Mouse (Mus musculus) midbrain, embryonic 15.5 days (tissue): Measurements from ENCODE around the gene Hoxb7. TPM values are rescaled to one million over a fixed set of nuclear protein-coding genes. Genes with fewer than 3 reads are reported as not detected.

Experiments used
- ATAC-seq: fragments of 200-750 bp; cut with Nextera tagmentation; replicated peaks from 2 replicates; pipeline ENCODE4 v1.8.0; 2017; ENCODE audit warnings: moderate TSS enrichment
- H3K27ac ChIP-seq: fragments of 300-500 bp; sonication (generic); 2 replicates; pipeline ENCODE4 v1.5.1; 2015; ENCODE audit warnings: mild to moderate bottlenecking, inconsistent platforms
- H3K27me3 ChIP-seq: fragments of 300-500 bp; sonication (generic); replicated peaks from 2 replicates; pipeline ENCODE4 v1.6.1; 2015; ENCODE audit warnings: inconsistent platforms
- H3K36me3 ChIP-seq: fragments of 300-500 bp; sonication (generic); replicated peaks from 2 replicates; pipeline ENCODE4 v1.6.1; 2015; ENCODE audit warnings: inconsistent platforms
- H3K4me1 ChIP-seq: fragments of 300-500 bp; sonication (generic); 2 replicates; pipeline ENCODE4 v1.6.1; 2015; ENCODE audit warnings: inconsistent platforms
- H3K4me2 ChIP-seq: fragments of 300-500 bp; sonication (generic); 2 replicates; pipeline ENCODE4 v1.6.1; 2015; ENCODE audit warnings: inconsistent platforms, mild to moderate bottlenecking, moderate library complexity
- H3K4me3 ChIP-seq: fragments of 300-500 bp; sonication (generic); 2 replicates; pipeline ENCODE4 v1.5.1; 2015; ENCODE audit warnings: mild to moderate bottlenecking, inconsistent platforms
- H3K9ac ChIP-seq: fragments of 300-500 bp; sonication (generic); 2 replicates; pipeline ENCODE4 v1.6.1; 2015; ENCODE audit warnings: mild to moderate bottlenecking, inconsistent platforms
- H3K9me3 ChIP-seq: fragments of 300-500 bp; sonication (generic); 2 replicates; pipeline ENCODE4 v1.6.1; 2016; ENCODE audit warnings: inconsistent platforms
- WGBS: fragments of 180-500 bp; shearing (Covaris S2); methylation state at CpG from one replicate; pipeline ENCODE4 v1.1.7; 2015; ENCODE audit warnings: mixed read lengths; 5-methylcytosine and 5-hydroxymethylcytosine counted together
- polyA plus RNA-seq: library from polyadenylated mRNA; unstranded; fragments of >200 nt; fragmentation: Nextera tagmentation; extraction: Ambion mirVana; gene quantifications from 2 replicates; pipeline ENCODE4 v1.2.1, GENCODE M21; 2015

Hoxb7 gene
- polyA plus RNA-seq, 1 experiment from 2014 or later, result not detected

DNA sequence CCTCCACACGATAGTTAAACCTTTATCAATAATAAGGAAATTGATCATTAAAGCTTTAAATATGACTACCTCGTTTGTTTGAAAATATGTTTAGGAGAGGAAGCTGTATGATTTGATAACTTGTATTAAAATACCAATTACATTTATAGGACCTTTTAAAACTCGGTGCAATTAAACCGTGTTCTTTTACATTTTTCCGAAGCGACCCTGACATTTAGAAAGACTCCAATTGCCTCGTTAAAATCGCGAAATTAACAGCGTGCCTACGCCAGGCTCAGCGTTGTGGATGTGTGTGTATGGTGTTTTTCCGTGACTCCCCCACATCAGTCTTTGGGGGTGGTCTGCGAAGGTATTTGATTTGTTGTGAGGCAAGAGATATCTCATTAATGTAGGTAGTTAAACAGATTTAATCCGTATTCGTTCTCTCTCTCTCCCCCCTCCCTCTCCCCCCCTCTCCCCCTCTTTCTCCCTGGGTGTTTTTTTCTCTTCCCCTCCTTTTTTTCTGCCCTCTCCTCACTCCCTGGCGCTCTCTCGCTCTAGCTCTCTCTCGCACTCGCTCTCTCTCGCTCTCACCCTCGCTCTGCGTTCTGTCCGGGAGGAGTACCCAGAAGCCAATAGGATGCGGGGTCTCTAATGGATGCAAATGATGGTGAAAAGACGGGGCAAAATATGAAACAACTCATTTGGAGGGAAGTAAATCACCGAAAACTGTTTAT, 4.4 kb upstream of the Hoxb7 start, which contains the start of gene Hoxb8:
TSS of gene Hoxb8 (plus strand) at position 51 of the 716 bp plus-strand sequence.
- Histone ChIP-seq H3K4me2 (no peak within 1 kb of the TSS), H3K27ac (no peak within 1 kb of the TSS), H3K4me3 (no peak within 1 kb of the TSS), H3K4me1 (peaks cover 6% of the 10 kb centered on the region; the same call in 1 of the 2 replicates), H3K27me3 (peaks cover 94% of the 10 kb centered on the region), H3K9me3 (no peaks in the 10 kb centered on the region), H3K9ac (no peak within 1 kb of the TSS), H3K36me3 (no peaks in the 10 kb centered on the region)
- WGBS, result 2% methylated on average over 27 of the region's 27 CpGs
- ATAC-seq, result no peak

DNA sequence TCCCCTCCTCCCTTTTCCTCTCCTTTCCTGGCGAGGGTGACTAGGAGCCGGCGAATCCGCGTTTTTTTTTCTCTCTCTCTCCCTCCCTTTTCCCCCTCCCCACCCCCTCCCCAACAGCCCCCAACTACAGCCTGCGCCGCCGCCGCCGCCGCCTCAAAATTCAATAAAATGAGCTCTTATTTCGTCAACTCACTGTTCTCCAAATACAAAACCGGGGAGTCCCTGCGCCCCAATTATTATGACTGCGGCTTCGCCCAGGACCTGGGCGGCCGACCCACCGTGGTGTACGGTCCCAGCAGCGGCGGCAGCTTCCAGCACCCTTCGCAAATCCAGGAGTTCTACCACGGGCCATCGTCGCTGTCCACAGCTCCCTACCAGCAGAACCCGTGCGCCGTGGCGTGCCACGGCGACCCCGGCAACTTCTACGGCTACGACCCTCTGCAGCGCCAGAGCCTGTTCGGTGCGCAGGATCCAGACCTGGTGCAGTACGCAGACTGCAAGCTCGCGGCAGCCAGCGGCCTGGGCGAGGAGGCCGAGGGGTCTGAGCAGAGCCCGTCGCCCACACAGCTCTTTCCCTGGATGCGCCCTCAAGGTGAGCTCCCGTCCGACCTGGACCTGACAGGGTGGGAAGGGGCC, 3.5 kb upstream of the Hoxb7 start:
- no peak overlapping the region for H3K9ac ChIP-seq
- under 1% methylated on average over 46 of the region's 49 CpGs for WGBS
- peaks cover 94% of the 10 kb centered on the region for H3K27me3 ChIP-seq
- no peak overlapping the region for H3K27ac ChIP-seq
- no peaks in the 10 kb centered on the region for H3K36me3 ChIP-seq
- H3K4me2 ChIP-seq, result no peak overlapping the region
- ATAC-seq, result no peak
- peaks cover 6% of the 10 kb centered on the region; the same call in 1 of the 2 replicates for H3K4me1 ChIP-seq
- H3K9me3 ChIP-seq, result no peaks in the 10 kb centered on the region
- H3K4me3 ChIP-seq, result no peak overlapping the region

DNA sequence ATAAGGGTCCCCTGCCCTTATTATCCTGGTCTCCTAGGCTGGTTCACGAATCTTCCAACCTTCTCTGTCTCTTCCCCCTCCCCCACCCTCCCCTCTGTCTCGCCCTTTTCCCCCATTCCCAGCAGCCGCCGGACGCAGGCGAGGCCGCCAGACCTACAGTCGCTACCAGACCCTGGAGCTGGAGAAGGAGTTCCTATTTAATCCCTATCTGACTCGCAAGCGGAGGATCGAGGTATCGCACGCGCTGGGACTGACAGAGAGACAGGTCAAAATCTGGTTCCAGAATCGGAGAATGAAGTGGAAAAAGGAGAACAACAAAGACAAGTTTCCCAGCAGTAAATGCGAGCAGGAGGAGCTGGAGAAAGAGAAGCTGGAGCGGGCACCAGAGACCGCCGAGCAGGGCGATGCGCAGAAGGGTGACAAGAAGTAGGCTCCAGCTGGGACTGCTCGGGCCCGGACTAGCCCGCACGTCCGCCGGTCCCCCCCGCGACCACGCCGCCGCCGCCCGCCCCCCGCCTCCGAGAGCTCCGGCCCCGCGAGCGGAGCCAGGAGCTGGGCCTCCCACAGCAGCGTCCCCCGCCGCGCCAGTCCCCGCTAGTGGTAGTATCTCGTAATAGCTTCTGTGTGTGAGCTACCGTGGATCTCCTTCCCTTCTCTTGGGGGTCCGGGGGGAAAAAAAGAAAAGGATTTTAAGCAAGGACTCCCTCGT, 2.2 kb upstream of the Hoxb7 start:
- Histone ChIP-seq H3K27ac (no peak overlapping the region), H3K36me3 (no peaks in the 10 kb centered on the region), H3K4me1 (peaks cover 6% of the 10 kb centered on the region; the same call in 1 of the 2 replicates), H3K4me2 (peak overlapping the region; percentile 42), H3K9me3 (no peaks in the 10 kb centered on the region), H3K4me3 (0 out of 2 replicates have a peak overlapping the region, but pooled peaks have one; percentile 14), H3K27me3 (peaks cover 93% of the 10 kb centered on the region), H3K9ac (no peak overlapping the region)
- no peak for ATAC-seq
- WGBS, result under 1% methylated on average over 49 of the region's 49 CpGs

DNA sequence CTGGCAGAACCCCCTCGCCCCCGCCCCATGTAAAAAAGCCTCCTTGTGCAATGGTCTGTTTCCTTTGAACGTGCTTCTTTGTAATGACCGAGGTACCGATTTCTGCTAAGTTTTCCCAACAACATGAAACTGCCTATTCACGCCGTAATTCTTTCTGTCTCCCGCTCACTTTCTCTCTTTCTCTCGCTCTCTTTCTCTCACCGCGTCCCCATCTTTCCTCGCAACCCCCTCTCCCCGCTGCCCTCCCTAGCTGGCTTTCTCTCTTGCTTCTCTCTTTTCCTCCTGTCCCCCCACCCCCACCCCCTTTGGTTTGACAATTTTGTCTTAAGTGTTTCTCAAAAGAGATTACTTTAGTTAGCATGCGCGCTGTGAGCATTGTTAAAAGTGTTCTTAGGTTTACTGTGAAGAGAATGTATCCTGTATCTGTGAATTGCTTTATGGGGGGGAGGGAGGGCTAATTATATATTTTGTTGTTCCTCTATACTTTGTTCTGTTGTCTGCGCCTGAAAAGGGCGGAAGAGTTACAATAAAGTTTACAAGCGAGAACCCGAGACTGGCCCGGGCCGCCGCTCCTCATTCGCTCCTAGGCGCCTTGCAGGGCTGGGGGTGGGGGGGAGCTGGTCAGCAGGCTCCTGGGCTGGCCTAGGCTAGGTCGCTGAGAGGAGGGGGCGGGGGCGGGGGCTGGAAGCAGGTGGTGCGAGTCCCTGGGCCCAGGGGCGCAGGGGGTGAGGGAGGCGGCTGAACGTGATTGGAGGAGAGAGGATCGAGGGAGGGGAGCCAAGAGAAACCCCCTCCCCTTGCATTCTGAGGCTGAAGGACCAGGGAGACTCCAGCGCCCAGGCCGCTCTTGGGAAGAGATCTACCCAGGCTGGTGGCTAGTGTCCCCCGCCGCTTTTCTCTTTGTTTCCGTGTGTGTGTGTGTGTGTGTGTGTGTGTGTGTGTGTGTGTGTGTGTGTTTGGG, 1.4 kb upstream of the Hoxb7 start:
- Histone ChIP-seq H3K36me3 (no peaks in the 10 kb centered on the region), H3K4me2 (peak overlapping the region; percentile 42; the same call in 1 of the 2 replicates), H3K4me1 (peaks cover 6% of the 10 kb centered on the region; the same call in 1 of the 2 replicates), H3K9ac (no peak overlapping the region), H3K9me3 (no peaks in the 10 kb centered on the region), H3K27me3 (peaks cover 93% of the 10 kb centered on the region), H3K27ac (no peak overlapping the region), H3K4me3 (no peak overlapping the region)
- ATAC-seq, result no peak
- under 1% methylated on average over 36 of the region's 37 CpGs for WGBS

DNA sequence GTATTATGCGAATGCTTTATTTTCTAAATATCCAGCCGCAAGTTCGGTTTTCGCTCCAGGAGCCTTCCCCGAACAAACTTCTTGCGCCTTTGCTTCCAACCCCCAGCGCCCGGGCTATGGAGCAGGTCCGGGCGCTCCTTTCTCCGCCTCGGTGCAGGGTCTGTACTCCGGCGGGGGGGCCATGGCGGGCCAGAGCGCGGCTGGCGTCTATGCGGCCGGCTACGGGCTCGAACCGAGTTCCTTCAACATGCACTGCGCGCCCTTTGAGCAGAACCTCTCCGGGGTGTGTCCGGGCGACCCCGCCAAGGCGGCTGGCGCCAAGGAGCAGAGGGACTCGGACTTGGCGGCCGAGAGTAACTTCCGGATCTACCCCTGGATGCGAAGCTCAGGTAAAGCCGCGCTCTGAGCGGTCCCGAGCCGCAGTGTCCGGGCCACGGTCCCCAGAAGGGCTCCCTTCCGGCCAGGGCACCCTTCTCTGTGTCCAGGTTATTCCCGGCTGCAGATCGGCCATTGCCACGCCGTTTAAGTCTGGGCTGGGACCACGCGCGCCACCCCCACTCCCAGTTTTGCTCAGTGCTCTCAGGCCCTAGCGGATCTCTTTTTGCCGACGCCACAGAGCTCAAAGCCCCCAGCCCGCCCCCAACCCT, 439 bp downstream of the Hoxb7 start:
- WGBS, result under 1% methylated on average over 55 of the region's 55 CpGs
- Histone ChIP-seq H3K4me2 (no peak overlapping the region), H3K9ac (no peak overlapping the region), H3K4me3 (no peak overlapping the region), H3K9me3 (no peaks in the 10 kb centered on the region), H3K36me3 (no peaks in the 10 kb centered on the region), H3K27ac (no peak overlapping the region), H3K4me1 (peaks cover 6% of the 10 kb centered on the region; the same call in 1 of the 2 replicates), H3K27me3 (peaks cover 93% of the 10 kb centered on the region)
- no peak for ATAC-seq

DNA sequence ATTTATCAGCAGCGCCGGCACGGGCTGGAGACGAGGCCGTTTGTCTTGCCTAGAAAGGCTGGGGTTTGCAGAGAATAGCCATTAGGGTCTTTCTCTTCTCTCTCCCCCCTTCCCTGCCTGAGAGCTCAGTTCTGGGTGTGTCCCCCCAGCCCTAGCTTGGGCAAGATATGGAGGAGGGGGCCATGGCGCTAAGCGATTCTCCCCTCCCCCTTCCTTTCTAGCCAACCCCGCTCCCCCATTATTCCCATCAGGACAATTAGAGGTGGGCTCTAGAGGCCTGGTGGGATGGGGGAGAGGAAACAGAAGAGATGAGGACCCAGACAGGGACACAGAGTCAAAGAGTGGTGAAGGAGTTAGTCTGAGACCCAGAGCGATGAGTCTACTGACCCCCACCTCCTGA, 988 bp downstream of the Hoxb7 start:
- H3K27ac ChIP-seq, result no peak overlapping the region

DNA sequence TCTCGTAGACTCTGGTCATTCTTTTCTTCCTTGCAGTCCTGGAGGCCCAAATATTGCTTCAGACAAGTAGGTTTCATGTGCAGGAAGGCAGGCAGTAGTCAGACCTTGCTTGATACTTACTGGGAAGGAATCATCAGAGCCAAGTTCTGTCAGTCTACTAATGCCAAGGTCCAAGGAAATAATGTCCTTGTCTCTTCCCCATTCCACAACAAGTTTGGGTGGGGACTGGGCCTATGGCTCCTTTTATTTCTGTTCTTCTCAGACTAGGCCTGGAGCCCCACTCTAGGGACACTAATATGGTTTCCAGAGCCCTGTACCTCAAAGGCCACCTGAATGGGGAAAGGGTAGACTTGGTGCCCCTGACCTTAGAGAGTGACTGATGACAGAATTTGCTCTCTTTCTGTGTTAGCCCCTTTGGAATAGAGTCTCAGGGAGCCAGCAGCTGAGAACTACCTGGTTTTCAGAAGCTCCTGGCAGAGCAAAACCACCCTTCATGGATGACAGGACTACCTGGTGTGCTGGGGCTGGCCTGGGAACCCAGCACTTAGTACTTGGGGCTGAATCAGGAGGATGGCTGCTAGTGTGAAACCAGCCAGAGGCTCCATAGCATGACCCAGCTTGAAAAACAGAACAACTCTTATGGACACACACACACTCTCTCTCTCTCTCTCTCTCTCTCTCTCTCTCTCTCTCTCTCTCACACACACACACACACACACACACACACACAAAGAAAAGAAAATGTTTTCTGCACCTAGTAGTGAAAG, 2.2 kb downstream of the Hoxb7 start:
- Histone ChIP-seq H3K4me2 (no peak overlapping the region), H3K9ac (no peak overlapping the region), H3K27me3 (peaks cover 95% of the 10 kb centered on the region), H3K9me3 (no peaks in the 10 kb centered on the region), H3K36me3 (no peaks in the 10 kb centered on the region), H3K27ac (no peak overlapping the region), H3K4me1 (peaks cover 6% of the 10 kb centered on the region; the same call in 1 of the 2 replicates), H3K4me3 (no peak overlapping the region)
- 11% methylated on average over 1 of the region's 1 CpGs for WGBS
- ATAC-seq, result no peak

More for the DNA sequence above, 988 bp downstream of the Hoxb7 start:
- no peaks in the 10 kb centered on the region for H3K9me3 ChIP-seq
- no peak overlapping the region for H3K4me3 ChIP-seq
- H3K27me3 ChIP-seq, result peaks cover 93% of the 10 kb centered on the region
- no peak overlapping the region for H3K9ac ChIP-seq
- peaks cover 6% of the 10 kb centered on the region; the same call in 1 of the 2 replicates for H3K4me1 ChIP-seq
- no peak overlapping the region for H3K4me2 ChIP-seq
- no peaks in the 10 kb centered on the region for H3K36me3 ChIP-seq
- ATAC-seq, result no peak
- WGBS, result 3% methylated on average over 9 of the region's 9 CpGs

DNA sequence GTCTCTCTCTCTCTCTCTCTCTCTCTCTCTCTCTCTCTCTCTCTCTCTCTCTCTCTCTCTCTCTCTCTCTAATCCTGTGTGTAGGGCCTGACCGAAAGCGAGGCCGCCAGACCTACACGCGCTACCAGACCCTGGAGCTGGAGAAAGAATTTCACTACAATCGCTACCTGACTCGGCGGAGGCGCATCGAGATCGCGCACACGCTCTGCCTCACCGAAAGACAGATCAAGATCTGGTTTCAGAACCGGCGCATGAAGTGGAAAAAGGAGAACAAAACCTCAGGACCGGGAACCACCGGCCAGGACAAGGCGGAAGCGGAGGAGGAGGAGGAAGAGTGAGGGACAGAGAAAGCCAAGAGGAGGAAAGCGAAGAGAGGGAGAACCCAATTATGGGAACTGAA, 2.9 kb downstream of the Hoxb7 start:
- no peak for ATAC-seq
- Histone ChIP-seq H3K9ac (no peak overlapping the region), H3K4me1 (peaks cover 3% of the 10 kb centered on the region; the same call in 1 of the 2 replicates), H3K27me3 (peaks cover 95% of the 10 kb centered on the region), H3K4me3 (no peak overlapping the region), H3K27ac (no peak overlapping the region), H3K9me3 (no peaks in the 10 kb centered on the region), H3K36me3 (no peaks in the 10 kb centered on the region), H3K4me2 (no peak overlapping the region)
- WGBS, result 2% methylated on average over 21 of the region's 21 CpGs

DNA sequence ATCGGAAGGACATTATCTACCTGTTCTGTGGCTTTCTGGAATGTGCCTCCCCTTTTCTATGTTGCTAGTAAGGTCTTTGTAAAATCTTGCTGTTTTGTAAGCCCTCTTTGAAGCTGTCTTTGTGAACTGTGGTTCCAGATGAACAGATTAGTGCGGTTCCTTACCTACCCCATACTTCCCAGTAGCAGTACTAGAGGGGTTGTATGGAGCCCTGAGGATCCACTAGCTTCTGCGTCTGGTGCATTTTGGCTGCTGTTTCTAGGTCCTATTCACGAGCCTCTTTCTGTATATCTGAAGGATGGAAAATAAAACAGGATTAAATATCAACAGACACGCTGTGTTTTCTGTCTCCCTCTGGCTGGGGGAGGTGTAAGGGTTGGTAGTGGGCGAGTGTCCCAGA, 3.4 kb downstream of the Hoxb7 start:
- H3K4me3 ChIP-seq, result no peak overlapping the region
- no peaks in the 10 kb centered on the region for H3K9me3 ChIP-seq
- 6% methylated on average over 6 of the region's 6 CpGs for WGBS
- H3K27ac ChIP-seq, result no peak overlapping the region
- no peak overlapping the region for H3K9ac ChIP-seq
- peaks cover 95% of the 10 kb centered on the region for H3K27me3 ChIP-seq
- no peak for ATAC-seq
- H3K36me3 ChIP-seq, result no peaks in the 10 kb centered on the region
- no peak overlapping the region for H3K4me2 ChIP-seq
- H3K4me1 ChIP-seq, result no peaks in the 10 kb centered on the region

DNA sequence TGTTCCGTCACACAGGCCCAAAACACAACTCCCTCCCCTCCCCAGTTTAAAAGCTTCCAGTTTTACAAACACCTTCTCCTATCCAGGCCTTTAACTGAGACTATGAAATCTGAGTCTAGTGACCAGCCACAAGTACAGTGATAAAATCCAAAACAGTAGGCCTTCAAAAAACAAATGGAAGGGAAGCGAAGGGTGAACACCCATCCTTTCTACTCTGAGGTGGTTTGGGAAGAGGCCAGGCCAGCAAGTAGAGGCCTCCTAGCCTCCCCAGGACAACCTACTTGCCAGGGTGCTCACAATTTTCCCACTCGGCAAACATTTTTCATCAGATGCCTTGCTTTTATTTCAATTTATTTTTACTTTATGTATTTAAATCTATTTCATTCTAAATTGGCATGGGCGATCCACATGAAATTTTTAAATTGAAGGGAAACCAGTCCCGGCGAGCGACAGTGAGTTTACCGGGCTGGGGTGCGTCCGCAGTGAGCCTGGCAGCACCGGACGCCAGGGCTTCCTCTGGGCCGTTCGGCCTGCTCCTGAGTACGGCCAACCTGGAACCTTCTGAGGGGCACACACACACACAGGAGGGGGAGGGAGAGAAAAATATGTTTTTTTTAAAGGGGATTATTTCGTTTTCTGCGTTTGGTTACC, 4.4 kb downstream of the Hoxb7 start:
- no peak overlapping the region for H3K9ac ChIP-seq
- no peak for ATAC-seq
- no peaks in the 10 kb centered on the region for H3K4me1 ChIP-seq
- no peaks in the 10 kb centered on the region for H3K9me3 ChIP-seq
- no peak overlapping the region for H3K27ac ChIP-seq
- peaks cover 97% of the 10 kb centered on the region for H3K27me3 ChIP-seq
- H3K36me3 ChIP-seq, result no peaks in the 10 kb centered on the region
- H3K4me3 ChIP-seq, result no peak overlapping the region
- no peak overlapping the region for H3K4me2 ChIP-seq
- 3% methylated on average over 17 of the region's 17 CpGs for WGBS
